Mouse (Mus musculus) MEL-GATA-1-ER (cell line): ENCODE data around the gene Cpsf4.
A peak's percentile ranks its signal among the peaks of the same experiment; 100 is the strongest.
"Not testable (repeated sequence)": the region's sequence is repeated elsewhere in the genome, so short reads cannot be mapped to it uniquely, and the experiment has no call there.

Experiments
- DNase-seq: peaks from one replicate; pipeline ENCODE4 v3.0.0-alpha.2; 2012; ENCODE audit warnings: low read depth; ENCODE audit errors: extremely low read depth

Cpsf4 gene

DNA sequence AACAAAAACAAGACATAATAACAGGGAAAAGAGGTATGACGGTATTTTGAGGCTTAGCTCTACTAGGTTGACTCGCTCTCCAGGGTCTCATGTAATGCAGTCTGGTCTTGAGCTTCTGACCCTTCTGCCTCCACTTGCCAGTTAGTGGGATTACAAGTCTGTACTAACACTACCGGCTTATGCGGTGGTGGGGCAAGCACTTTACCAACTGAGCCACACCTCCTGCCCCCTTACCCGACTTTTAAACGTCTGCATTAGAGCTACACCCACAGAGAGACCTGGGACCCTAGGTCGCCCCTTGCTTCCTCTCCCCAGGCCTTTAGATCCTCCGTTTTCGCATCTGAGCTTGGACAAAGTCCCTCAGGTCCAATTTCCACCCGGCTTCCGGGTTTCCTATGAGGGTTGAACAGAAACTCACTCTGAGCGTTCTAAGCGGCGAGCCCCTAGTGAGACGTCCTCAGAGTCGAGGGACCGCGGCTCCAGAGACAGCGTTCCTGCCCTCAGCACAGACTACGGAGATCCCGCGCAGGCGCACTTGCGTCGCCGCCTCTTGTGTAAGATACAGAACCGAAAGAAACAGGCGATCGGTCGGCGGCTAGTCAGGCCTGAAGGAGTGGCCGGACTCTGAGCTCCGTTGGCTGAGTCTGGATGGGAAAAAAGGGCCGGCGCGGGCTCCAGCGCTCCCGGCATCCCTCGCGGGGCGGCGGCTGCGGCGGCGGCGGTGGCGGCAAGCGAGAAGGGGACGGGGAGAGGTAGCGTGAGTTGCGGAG, at the start of gene Cpsf4, which contains the start of gene Ptcd1:
Cpsf4 (plus strand) TSS at position 678 of the 770 bp plus-strand sequence.
Ptcd1 (minus strand) TSS at position 573 of the 770 bp plus-strand sequence.
- peak; percentile 97 for DNase-seq

DNA sequence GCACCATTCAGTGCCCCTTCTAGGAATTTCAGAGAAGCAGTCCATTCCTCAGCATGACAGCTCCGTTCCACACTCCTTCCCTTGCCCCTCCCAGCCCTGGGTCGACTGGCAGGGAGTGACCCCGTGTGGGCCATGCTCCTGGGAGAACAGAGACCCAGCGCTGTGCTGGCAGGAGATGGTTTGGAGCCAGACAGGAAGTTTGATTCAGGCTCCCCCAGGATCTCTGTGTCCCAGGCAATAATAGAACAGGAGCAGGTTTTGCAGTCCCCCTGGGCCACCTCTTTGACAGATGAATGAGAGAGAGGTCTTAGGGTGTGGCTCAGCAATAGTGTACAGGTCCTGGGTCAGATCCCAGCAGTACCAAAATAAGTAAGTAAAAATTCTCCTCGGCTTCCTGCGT, 49.0 kb upstream of the Cpsf4 start:
- DNase-seq, result no peak

DNA sequence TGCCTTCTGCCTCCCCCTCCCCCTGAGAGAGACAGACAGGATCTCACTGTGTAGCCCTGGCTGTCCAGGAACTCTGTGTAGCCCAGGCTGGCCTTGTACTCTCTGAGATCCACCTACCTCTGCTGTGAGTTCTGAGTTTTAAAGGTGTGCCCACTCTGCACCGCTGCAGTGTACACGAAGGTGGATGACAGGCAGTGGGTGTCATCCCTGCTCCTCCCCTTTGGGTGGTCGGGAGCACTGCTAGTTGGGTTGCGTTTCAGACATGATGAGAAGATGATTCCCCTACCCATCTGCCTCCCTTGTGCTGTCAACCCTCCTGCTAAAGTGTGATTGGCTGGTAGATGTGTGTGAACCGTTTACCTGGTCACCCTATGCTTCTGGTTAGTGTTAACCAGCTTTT, 48.6 kb upstream of the Cpsf4 start:
- DNase-seq, result no peak

DNA sequence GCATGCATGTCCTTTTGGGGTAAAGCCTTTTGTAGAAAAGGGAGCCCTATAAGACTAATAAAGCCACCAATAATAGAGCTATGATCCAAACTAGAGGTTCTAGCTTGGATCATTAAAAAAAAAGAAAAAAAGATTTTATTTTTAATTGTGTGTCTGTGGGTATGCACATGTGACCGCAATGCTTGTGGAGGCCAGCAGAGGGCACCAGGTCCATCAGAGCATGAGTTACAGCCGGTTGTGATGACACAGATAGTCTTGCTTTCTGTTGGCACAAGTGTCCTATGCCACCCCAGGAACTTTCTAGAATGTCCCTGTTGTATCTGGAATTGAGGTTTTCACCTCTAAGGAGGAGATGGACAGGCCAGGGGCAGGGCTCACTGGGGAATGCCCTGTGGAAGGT, 47.6 kb upstream of the Cpsf4 start:
- no peak for DNase-seq

DNA sequence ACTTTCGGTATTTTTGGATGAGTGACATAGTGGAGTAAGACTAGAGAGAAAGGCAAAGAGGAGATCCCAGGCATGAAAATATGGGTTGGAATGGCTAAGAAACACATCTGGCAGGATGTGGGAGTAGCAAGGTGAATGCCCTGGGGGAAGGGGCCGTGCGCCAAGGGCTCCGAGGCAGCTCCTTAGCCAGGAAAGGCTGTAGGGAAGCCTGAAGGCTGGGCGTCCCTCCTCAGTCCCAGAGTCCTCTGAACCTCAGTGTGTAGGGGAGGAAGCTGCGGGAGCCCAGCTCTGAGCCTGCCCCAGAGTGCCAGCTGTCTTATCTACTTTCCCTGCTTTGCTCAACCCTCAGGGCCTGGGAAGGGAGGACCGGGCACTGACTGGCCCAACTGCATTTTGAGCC, 46.1 kb upstream of the Cpsf4 start:
- no peak for DNase-seq

DNA sequence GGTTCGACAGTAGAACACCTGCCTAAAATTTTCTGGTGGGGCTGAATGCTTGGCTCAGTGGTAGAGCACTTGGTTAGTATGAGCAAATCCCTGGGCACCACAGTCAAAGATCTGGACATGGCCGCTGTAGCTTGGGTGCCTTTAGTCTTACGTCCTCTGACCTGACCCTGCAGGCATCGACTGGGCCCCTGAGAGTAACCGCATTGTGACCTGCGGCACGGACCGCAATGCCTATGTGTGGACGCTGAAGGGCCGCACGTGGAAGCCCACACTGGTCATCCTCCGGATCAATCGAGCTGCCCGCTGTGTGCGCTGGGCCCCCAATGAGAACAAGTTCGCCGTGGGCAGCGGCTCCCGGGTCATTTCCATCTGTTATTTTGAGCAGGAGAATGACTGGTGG, 43.6 kb upstream of the Cpsf4 start:
- DNase-seq, result no peak

DNA sequence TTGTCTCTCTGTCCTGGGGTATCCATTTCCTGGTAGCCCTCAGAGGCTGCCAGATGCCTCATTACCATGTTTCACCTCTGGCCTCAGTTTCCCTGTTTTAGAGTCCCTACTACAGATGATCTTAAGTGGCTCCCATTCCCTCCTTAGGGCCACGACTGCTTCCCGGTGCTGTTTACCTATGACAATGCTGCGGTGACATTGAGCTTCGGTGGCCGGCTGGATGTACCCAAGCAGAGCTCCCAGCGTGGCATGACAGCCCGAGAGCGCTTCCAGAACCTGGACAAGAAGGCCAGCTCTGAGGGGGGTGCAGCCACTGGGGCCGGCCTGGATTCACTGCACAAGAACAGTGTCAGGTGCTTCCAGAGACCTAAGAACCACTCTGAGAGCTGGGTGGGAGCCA, 40.4 kb upstream of the Cpsf4 start:
- DNase-seq, result no peak

DNA sequence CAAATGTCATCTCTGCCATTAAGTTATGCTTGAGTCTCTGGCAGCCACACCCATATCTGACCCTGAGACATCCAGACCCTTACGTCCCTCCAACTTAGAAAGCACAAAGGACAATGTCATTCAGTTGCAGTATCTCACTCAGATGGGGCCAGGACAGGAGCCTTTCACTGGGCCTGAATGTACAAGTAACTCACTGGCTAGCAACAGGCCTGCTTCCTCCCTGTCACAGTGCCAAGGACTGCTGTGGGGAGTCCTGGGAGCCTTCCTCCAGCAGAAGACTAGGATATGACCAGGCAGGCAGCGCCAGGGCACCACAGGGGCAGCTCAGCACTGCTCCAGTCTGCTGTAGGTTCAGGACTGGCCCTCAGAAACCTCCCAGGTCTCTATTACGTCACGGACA, 37.9 kb upstream of the Cpsf4 start:
- no peak for DNase-seq

DNA sequence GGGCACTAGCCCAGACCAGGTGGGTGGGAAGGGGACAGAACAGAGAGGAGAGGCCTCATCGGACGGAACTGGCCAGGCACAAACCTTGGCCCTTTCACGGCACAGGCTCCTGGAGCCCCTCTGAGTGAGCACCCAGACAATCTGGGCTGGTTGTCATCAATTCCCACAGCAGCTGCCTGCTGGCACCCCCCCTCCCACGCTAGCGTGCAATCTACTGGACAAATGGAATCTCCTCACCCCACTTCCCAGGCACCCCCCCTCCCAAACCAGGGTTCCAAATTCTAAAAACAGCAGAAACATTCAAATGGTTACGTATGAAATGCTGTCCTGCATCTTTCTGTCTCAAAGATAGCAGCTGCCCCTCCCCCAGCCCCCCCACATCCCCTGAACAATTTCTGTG, 37.2 kb upstream of the Cpsf4 start:
- DNase-seq, result not testable (repeated sequence)

DNA sequence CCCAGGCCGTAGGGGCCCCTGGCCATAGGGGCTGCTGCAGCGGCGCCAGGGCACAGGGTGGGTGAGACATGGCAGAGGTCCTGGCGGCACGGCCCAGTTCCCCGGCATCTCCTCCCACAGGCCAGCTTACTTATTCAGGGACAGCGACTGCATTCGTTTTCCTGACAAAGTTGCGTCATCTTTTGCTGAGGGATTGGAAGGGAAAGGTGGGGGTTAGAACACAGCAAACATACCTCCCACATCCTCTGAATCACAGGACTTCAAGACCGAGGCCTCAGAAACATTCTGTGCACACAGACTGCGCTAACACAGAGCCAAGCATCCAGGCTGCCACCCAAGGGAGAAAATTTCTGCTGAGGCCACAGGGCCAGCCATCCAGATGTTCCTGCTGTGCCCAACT, 36.8 kb upstream of the Cpsf4 start:
- no peak for DNase-seq

DNA sequence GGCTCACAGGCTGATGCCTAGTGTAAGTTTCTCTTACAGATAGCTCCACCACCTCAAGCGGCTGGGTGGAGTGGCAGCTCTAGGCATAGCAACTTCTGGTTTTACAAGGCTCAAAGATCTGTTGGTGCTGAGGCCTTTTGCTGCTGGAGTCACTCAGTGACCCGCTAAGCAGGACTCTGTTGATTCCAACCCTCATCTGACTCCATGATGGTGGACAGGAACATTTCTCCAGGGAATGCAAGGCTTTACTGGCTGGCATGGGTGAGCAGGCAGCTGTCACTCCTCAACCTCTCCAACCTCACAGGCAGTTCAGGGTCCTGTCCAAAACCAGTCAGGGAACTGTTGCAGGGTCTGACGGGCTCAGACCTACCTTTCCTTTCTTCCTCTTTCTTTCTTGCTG, 36.0 kb upstream of the Cpsf4 start:
- no peak for DNase-seq

DNA sequence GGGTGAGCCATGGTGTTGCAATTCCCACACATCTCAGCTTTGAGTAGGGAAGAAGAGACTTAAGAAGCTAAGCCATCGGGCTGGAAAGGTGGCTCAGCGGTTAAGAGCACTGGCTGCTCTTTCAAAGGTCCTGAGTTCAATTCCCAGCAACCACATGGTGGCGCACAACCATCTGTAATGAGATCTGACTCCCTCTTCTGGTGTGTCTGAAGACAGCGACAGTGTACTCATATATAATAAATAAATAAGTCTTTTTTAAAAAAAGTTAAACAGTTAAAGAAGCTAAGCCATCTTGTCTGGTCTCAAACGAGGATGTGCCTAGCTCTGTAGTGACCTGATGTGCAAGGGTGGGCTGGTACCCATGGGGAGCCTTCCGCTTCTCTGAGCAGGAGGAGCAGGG, 33.7 kb upstream of the Cpsf4 start:
- not testable (repeated sequence) for DNase-seq

DNA sequence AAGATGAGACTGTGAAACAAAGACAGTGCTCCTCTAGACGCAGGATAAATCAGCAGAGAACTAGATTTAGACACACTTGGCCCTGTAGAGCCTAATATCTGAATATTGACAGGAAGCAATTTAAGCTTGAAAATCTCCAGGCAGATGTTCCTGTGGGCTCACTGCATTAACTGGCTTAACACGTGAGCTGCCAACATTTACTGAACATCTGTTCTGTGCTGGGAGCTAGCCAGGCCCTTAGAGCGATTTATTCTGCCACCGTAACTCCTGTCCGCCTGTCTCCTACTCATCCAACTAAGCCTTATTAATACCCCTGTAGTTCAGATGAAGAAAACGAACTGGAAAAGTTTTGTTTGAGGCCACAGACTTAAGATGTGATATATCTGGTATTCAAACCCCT, 28.2 kb upstream of the Cpsf4 start:
- DNase-seq, result no peak

DNA sequence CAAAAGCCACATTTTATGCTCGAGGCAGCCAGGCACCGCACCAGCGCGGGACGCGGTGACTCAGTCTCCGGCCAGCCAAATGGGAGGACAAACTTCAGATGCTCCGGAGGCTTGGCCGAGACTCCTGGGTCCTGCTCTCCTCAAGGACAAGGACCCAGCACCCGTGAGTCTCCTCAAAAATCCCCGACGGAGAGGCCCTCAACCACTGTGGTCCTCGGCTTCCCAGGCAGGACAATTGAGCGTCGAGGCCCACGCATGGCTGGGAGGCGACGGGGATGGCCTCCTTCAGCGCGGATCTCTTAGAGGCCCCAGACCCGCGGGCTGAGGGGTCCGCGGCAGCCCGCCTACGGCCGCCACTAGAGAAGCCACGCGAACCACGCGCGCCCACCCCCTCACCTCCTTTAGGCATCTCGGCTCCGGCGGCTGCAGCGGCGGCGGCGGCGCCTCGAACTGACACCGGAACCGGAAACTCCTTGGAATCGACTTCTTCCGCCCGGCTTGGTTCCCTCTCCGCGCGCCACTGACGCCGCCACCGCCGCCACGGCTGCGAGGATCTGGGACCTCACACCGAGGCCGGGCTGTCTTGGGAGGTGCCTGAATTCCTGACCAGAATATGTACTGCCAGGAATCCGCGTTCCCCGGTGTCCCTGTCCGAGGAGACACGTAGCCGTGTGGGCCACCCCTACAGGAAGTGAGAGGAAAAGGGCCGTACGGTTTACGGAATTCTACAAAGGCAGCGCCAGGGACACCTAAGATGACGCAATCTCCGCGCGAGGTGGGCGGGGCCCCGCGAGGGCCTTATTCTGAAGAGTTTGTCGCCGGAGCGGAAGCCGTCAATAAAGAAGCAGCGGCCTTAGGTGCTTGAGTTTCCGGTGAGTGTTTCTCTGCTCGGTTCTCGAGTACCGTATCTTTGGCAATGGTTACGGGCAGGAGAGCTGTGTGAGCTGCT, 27.2 kb upstream of the Cpsf4 start, which contains the start of the genes Pdap1 and Bud31:
Pdap1 (minus strand) TSS at position 668 of the 949 bp plus-strand sequence.
Bud31 (plus strand) TSS at position 792 of the 949 bp plus-strand sequence.
- DNase-seq, result peak; percentile 70

DNA sequence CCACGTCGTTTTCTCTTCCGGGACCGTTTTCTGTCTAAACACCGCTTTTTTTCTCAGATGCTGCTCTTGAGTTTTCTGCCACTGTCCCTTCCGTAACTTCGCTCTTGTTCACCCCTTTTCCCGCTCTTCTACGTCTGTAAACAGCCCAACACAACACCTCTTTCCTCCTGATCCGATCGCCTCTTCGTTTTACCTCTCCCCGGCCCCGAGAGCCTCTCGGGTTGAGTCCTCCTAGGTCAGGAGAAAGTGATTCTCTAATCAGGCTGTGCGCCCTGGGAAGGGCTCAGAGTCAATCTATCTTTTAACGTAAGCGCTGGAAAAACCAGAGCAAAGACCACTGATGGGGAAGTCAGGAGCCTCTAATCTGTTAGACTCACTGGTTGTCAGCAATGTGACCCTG, 26.4 kb upstream of the Cpsf4 start:
- DNase-seq, result no peak

DNA sequence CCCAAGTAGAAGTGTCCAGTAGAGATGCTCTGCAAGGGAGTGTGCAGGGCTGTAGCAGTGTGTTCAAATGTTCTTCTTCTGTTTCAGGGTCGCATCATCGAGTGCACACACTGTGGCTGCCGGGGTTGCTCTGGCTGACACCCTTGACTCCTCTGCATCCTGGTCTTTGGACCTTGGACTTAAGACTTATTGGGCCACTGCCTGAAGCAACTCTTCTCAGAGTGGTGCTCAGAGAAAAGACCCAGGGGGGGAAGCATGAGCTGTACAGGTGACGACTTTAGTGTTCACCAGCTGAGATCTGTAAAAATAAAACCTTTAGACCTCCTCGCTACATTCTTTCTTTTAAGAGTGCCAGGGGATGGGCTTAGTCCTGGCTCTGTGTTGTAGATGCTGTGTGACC, 19.3 kb upstream of the Cpsf4 start:
- DNase-seq, result no peak

DNA sequence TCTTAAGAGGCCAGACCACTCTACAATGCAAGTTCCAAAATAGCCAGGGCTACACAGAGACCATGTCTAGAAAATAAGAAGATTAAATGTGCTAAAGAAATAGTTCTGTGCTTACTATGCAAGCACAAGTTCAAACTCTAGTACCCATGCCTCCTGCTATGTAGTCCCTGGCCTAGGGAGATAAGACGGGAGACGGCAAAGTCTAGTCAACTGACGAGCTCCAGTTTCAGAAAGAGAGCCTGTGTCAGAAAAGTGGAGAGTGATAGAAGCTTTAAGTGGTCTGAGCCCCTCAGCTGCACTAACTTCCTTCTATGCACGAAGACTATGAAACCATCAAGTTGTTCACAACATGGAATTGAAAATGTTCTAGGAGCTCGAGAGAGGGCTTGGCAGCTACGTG, 17.7 kb upstream of the Cpsf4 start:
- DNase-seq, result peak; percentile 17

DNA sequence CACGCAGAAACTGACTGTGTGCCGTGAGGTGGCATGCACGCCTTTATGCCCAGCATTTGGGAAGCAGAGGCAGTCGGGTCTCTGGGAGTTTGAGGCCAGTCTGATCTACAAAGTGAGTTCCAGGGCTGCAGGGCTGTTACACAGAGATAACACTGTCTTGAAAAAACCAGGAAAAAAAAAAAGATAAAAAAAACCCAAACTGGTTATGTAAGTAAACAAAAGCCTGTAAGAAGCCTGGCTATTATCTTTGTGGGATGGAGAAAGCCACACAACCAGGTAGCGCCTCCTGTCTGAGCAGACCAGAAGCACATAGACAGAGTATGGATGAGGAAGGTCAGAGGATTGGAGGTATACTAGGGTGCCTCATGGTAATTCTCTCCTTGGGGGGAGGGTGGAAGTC, 14.3 kb upstream of the Cpsf4 start:
- DNase-seq, result peak; percentile 46

DNA sequence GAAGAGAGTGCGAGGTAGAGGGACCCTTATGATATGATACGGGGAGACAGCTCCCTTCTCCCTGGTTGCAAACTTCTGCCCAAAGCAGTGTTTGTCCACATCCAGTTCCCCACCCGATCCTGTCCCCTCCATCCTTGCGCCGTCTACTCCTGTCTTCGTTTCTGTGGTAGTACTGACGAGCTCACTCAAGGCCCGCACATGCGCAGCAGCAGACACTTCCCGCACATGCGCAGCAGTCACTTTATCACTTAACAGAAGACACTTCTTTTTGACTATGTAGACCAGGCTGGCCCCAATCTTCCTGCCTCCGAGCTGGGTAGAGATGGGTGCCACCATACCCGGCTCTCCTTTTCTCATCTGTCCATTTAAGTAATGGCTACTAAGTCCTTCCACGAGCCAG, 5.7 kb upstream of the Cpsf4 start:
- no peak for DNase-seq

DNA sequence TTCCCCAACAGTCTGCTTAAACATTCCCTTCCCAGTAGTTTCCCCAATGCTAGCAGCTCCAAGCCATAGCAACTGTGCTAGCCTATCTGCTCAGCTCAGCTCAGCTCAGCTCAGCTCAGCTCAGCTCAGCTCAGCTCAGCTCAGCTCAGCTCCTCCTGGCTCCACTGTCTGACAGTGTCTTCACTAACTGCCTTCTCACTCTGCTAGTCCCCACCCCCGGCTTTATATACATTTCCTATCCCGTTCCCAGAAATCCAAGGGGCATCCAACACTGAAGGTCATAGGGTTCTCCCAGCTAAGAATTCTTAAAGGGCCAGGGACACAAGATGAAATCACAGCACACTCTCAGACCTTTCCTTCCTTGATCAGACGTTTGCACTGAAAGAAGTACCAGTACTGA, 2.3 kb upstream of the Cpsf4 start:
- no peak for DNase-seq

DNA sequence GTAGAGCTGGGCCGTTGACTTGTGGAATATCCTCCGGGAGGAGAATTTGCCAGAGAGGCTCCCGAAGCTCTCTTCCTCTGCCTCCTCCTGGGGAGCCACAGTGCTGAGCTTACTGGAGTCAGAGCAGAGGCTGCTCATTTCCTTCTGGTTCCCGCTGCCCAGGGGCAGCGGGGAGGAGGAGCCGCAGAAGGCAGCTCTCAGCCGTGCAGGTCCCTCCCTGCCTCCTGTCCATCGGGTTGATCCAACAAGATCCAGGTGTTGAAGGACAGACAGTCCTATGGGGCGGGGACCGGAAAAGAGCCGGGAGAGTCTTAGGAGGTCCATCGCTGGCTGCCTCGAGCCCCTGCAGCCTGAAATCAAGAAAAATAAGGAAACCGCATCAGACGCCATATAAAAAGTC, 1.8 kb upstream of the Cpsf4 start:
- no peak for DNase-seq

DNA sequence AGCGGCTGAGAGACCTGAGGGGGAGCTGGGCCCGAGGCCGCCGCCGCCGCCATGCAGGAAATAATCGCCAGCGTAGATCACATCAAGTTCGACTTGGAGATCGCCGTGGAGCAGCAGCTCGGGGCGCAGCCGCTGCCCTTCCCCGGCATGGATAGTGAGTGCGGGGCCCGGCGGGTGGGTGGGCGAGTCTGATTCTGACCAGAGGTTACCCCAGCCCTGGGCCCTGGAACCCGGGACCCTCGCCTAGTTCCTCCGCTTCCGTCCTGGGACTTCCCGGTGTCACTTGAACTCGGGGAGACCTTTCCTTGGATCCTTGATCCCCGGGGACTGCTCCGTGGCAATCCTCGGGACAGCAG, 271 bp downstream of the Cpsf4 start:
- no peak for DNase-seq
